Mouse (Mus musculus): Measurements from ENCODE around the gene Thtpa. TPM values are rescaled to one million over a fixed set of nuclear protein-coding genes. Genes with fewer than 3 reads are reported as not detected.

Thtpa gene
- total and polyA plus RNA-seq, 3 experiments = 9.0 to 13.2 TPM; not detected in 1

GRCm38 (mm10) chr14:55083481-55083880, 11.1 kb upstream of the Thtpa start:
- Histone ChIP-seq H3K27me3 (ENCODE audit: control insufficient read depth in 1 of 2, insufficient read depth in 2 of 2, low read length in 2 of 2) (no peaks in the 10 kb centered on the region), H3K9ac (ENCODE audit: control insufficient read depth, low read depth, low read length, poor library complexity, severe bottlenecking) (no peak overlapping the region), H3K27ac (ENCODE audit: control insufficient read depth, low read depth, low read length) (no peak overlapping the region), H3K9me3 (replicated peaks; ENCODE audit: insufficient read depth, low read length) (no peaks in the 10 kb centered on the region), H3K36me3 (ENCODE audit: control insufficient read depth in 1 of 2, insufficient read depth in 2 of 2, low read length in 2 of 2) (no peaks in the 10 kb centered on the region), H3K79me2 (ENCODE audit: control insufficient read depth, insufficient read depth, low read length, poor library complexity) (no peaks in the 10 kb centered on the region), H3K4me3 (ENCODE audit: control insufficient read depth in 1 of 2, insufficient read depth in 1 of 2, low read depth in 2 of 2, low read length in 2 of 2) (no peak overlapping the region), H3K4me1 (ENCODE audit: control insufficient read depth in 1 of 2, insufficient read depth in 2 of 2, low read length in 2 of 2) (peaks cover 0 to 5% of the 10 kb centered on the region in 2 experiments; a peak in 1 of 4 replicates)
- TF ChIP-seq RAD21 (IDR thresholded peaks at IDR 0.05; ENCODE audit: low read depth, low read length) = no peak
- no peak for TF ChIP-seq CTCF (IDR thresholded peaks at IDR 0.05 in 2 of 3, conservative IDR thresholded peaks at IDR 0.05 in 1 of 3; ENCODE audit: control insufficient read depth in 1 of 3, insufficient read depth in 1 of 3, low read depth in 2 of 3, low read length in 3 of 3, poor library complexity in 1 of 3, severe bottlenecking in 1 of 3)
- TF ChIP-seq E2F4 (IDR thresholded peaks at IDR 0.05; ENCODE audit: borderline replicate concordance, low read depth, low read length) = no peak
- TF ChIP-seq MAZ (IDR thresholded peaks at IDR 0.05; ENCODE audit: low read depth, low read length) = no peak
- TF ChIP-seq POLR2AphosphoS2 (IDR thresholded peaks at IDR 0.05; ENCODE audit: low read length) = no peak
- no peak for DNase-seq (ENCODE audit: low read depth, low spot score)

DNA sequence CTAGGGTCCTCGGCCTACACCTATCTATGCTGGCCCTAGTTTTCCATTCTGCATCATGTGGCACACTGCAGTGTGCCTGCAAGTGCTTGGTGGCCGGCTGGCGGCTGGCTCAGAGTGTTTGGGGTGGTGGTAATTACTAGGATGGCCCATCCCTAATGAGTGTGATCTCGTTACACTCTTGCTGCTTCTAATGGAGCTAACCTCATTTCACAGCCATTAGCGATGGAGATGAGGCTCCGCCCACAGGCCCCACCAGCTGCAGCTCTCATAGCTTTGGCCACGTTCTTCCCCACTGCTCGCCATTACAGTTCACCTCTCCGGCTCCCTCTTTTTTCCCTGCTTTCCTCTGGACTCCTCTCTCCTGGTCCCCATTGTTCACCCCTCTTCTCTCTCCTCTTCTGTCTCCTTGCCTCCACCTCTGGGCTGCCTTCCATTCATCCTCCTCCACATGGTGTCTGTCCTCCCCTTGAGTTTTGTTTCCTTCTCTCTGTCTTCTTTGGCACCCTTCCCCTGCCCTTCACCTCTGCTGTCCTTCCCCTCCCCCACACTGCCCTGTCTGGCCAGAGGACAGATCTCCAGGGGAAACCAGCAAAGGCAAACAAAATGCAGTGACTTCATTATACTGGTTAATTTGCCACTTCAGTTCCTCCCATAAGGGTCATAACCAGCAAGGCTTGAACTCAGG, 9.1 kb upstream of the Thtpa start:
- Histone ChIP-seq H3K79me2 (ENCODE audit: control insufficient read depth, insufficient read depth, low read length, poor library complexity) (no peaks in the 10 kb centered on the region), H3K27ac (ENCODE audit: control insufficient read depth, low read depth, low read length) (no peak overlapping the region), H3K4me1 (ENCODE audit: control insufficient read depth in 1 of 2, insufficient read depth in 2 of 2, low read length in 2 of 2) (no peaks in the 10 kb centered on the region), H3K27me3 (ENCODE audit: control insufficient read depth in 1 of 2, insufficient read depth in 2 of 2, low read length in 2 of 2) (no peaks in the 10 kb centered on the region), H3K4me3 (ENCODE audit: control insufficient read depth in 1 of 2, insufficient read depth in 1 of 2, low read depth in 2 of 2, low read length in 2 of 2) (no peak overlapping the region), H3K9ac (ENCODE audit: control insufficient read depth, low read depth, low read length, poor library complexity, severe bottlenecking) (no peak overlapping the region), H3K36me3 (ENCODE audit: control insufficient read depth in 1 of 2, insufficient read depth in 2 of 2, low read length in 2 of 2) (no peaks in the 10 kb centered on the region), H3K9me3 (replicated peaks; ENCODE audit: insufficient read depth, low read length) (no peaks in the 10 kb centered on the region)
- no peak for TF ChIP-seq MAX (IDR thresholded peaks at IDR 0.05; ENCODE audit: low read length)
- no peak for DNase-seq (ENCODE audit: low read depth, low spot score)

DNA sequence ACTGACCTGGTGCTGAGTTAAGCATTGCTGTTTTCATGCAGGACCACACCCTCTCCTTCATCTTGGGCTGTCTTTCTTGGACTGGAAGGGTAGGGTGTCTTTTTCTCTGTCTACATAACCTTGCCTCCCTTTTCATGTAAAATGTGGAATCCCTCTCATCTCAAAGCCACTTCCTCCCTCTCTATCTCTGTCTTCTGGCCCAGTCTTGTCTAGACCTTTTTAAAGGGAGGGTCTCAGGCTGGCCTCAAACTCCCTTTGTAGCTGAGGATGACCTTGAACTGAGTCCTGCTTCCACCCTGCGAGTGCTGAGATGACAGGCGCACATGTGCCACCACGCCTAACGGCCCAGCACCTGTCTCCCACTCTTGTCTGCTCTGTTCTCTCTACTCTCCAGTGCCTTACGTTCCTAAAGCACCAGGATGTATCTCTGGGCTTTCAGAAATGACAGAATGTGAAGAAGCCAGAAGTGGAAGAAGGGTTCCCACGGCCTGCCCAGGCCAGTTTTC, 8.5 kb upstream of the Thtpa start:
- no peak for DNase-seq (ENCODE audit: low read depth, low spot score)
- Histone ChIP-seq H3K27me3 (ENCODE audit: control insufficient read depth in 1 of 2, insufficient read depth in 2 of 2, low read length in 2 of 2) (no peaks in the 10 kb centered on the region), H3K27ac (ENCODE audit: control insufficient read depth, low read depth, low read length) (no peak overlapping the region), H3K9ac (ENCODE audit: control insufficient read depth, low read depth, low read length, poor library complexity, severe bottlenecking) (no peak overlapping the region), H3K4me1 (ENCODE audit: control insufficient read depth in 1 of 2, insufficient read depth in 2 of 2, low read length in 2 of 2) (peaks cover 0 to 4% of the 10 kb centered on the region in 2 experiments; a peak in 2 of 4 replicates), H3K36me3 (ENCODE audit: control insufficient read depth in 1 of 2, insufficient read depth in 2 of 2, low read length in 2 of 2) (0 out of 4 replicates have a peak, but pooled peaks cover 0 to 4% of the 10 kb centered on the region in 2 experiments), H3K4me3 (ENCODE audit: control insufficient read depth in 1 of 2, insufficient read depth in 1 of 2, low read depth in 2 of 2, low read length in 2 of 2) (no peak overlapping the region), H3K9me3 (replicated peaks; ENCODE audit: insufficient read depth, low read length) (no peaks in the 10 kb centered on the region), H3K79me2 (ENCODE audit: control insufficient read depth, insufficient read depth, low read length, poor library complexity) (no peaks in the 10 kb centered on the region)
- TF ChIP-seq MYC (IDR thresholded peaks at IDR 0.05; ENCODE audit: low read depth, low read length) (no peak), POLR2AphosphoS2 (IDR thresholded peaks at IDR 0.05; ENCODE audit: low read length) (no peak), E2F4 (IDR thresholded peaks at IDR 0.05; ENCODE audit: borderline replicate concordance, low read depth, low read length) (no peak), TBP (IDR thresholded peaks at IDR 0.05; ENCODE audit: low read depth, low read length) (no peak), MYB (IDR thresholded peaks at IDR 0.05; ENCODE audit: low read depth, low read length) (no peak), RAD21 (IDR thresholded peaks at IDR 0.05; ENCODE audit: low read depth, low read length) (no peak)

Measured in MEL (cell line).